Mouse (Mus musculus) limb, embryonic 14.5 days (tissue): Measurements from ENCODE around the gene Ugt1a5. TPM values are rescaled to one million over a fixed set of nuclear protein-coding genes. Genes with fewer than 3 reads are reported as not detected.

Source experiments
- ATAC-seq: fragments of 200-750 bp; cut with Nextera tagmentation; 2 replicates; pipeline ENCODE4 v1.8.0; 2017; ENCODE audit warnings: low read depth, moderate number of reproducible peaks, moderate TSS enrichment; ENCODE audit not compliant: low FRiP score
- DNase-seq: peaks from one replicate; pipeline ENCODE4 v3.0.0-alpha.2; 2015; ENCODE audit warnings: low spot score
- H3K27ac ChIP-seq: fragments of 300-500 bp; sonication (generic); replicated peaks from 2 replicates; pipeline ENCODE4 v1.5.1; 2014; ENCODE audit warnings: low read depth, mild to moderate bottlenecking, low read length, moderate library complexity, mixed read lengths
- H3K27me3 ChIP-seq: fragments of 300-500 bp; sonication (generic); 2 replicates; pipeline ENCODE4 v1.6.1; 2014; ENCODE audit warnings: low read length, mixed read lengths; ENCODE audit not compliant: control insufficient read depth, insufficient read depth
- H3K36me3 ChIP-seq: fragments of 300-500 bp; sonication (generic); 2 replicates; pipeline ENCODE4 v1.6.1; 2014; ENCODE audit warnings: mild to moderate bottlenecking, low read length, moderate library complexity, mixed read lengths; ENCODE audit not compliant: control insufficient read depth, insufficient read depth
- H3K4me1 ChIP-seq: fragments of 300-500 bp; sonication (generic); 2 replicates; pipeline ENCODE4 v1.6.1; 2014; ENCODE audit warnings: antibody characterized with exemption, low read length, mixed read lengths; ENCODE audit not compliant: control insufficient read depth, insufficient read depth
- H3K4me2 ChIP-seq: fragments of 300-500 bp; sonication (generic); replicated peaks from 2 replicates; pipeline ENCODE4 v1.6.1; 2014; ENCODE audit warnings: low read depth, mild to moderate bottlenecking, low read length, moderate library complexity; ENCODE audit not compliant: severe bottlenecking
- H3K4me3 ChIP-seq: fragments of 300-500 bp; sonication (generic); replicated peaks from 2 replicates; pipeline ENCODE4 v1.5.1; 2014; ENCODE audit warnings: low read length
- H3K9ac ChIP-seq: fragments of 300-500 bp; sonication (generic); 2 replicates; pipeline ENCODE4 v1.6.1; 2014; ENCODE audit warnings: mild to moderate bottlenecking, low read depth, low read length, moderate library complexity; ENCODE audit not compliant: severe bottlenecking
- H3K9me3 ChIP-seq: fragments of 300-500 bp; sonication (generic); 2 replicates; pipeline ENCODE4 v1.6.1; 2016; ENCODE audit warnings: low read length; ENCODE audit not compliant: control insufficient read depth
- POLR2A ChIP-seq: fragments of 200-500 bp; IDR thresholded peaks from 2 replicates; pipeline ENCODE4 v1.8.0; 2012; ENCODE audit warnings: inconsistent platforms, mild to moderate bottlenecking, moderate library complexity, borderline replicate concordance; ENCODE audit not compliant: insufficient read depth, insufficient read length; ENCODE audit errors: extremely low read depth
- WGBS: fragments of 180-500 bp; shearing (Covaris S2); extraction: QIAGEN DNeasy Blood & Tissue Kit; methylation state at CpG from one replicate; pipeline ENCODE4 v1.1.7; 2014; 5-methylcytosine and 5-hydroxymethylcytosine counted together
- polyA plus RNA-seq, 2 experiments: library from polyadenylated mRNA; depleted of rRNA in 1 of 2; stranded (reverse) in 1 of 2; unstranded in 1 of 2; fragments of >200 nt; fragmentation: Nextera tagmentation in 1 of 2; extraction: Ambion mirVana in 1 of 2; gene quantifications; 2 replicates each; pipeline versions ENCODE4 v1.2.1 to v1.2.3; 2012 to 2014

The Ugt1a5 gene
- polyA plus RNA-seq, 2 experiments = 0.08 TPM; not detected in 1

- H3K9me3 ChIP-seq = peaks cover 23% of the 10 kb centered on the region
- ATAC-seq = no peak
- WGBS = 84% methylated on average over 10 of the region's 10 CpGs
Observed at GRCm38 (mm10) chr1:88260604-88261377, 95.0 kb downstream of the Ugt1a5 start.

GRCm38 (mm10) chr1:88261706-88262105 lies 95.9 kb downstream of the Ugt1a5 start:
- Histone ChIP-seq H3K4me1 (no peaks in the 10 kb centered on the region), H3K27me3 (no peaks in the 10 kb centered on the region), H3K27ac (no peak overlapping the region), H3K9me3 (peaks cover 14% of the 10 kb centered on the region; the same call in 1 of the 2 replicates), H3K4me3 (no peak overlapping the region), H3K9ac (no peak overlapping the region), H3K4me2 (no peak overlapping the region), H3K36me3 (peaks cover 72% of the 10 kb centered on the region)
- ATAC-seq (no peak), DNase-seq (peak; percentile 63)
- WGBS = 84% methylated on average over 7 of the region's 7 CpGs
- no peak for TF ChIP-seq POLR2A

More at GRCm38 (mm10) chr1:88260604-88261377, 95.0 kb downstream of the Ugt1a5 start:
- no peak for DNase-seq
- no peaks in the 10 kb centered on the region for H3K27me3 ChIP-seq
- H3K4me1 ChIP-seq = no peaks in the 10 kb centered on the region
- TF ChIP-seq POLR2A = no peak
- H3K27ac ChIP-seq = no peak overlapping the region
- H3K9ac ChIP-seq = no peak overlapping the region
- no peak overlapping the region for H3K4me2 ChIP-seq
- peaks cover 63% of the 10 kb centered on the region for H3K36me3 ChIP-seq
- no peak overlapping the region for H3K4me3 ChIP-seq

- H3K27ac ChIP-seq = no peak overlapping the region
- no peak for TF ChIP-seq POLR2A
- no peak overlapping the region for H3K4me2 ChIP-seq
- H3K9me3 ChIP-seq = peaks cover 9% of the 10 kb centered on the region; the same call in 1 of the 2 replicates
- 79% methylated on average over 4 of the region's 4 CpGs for WGBS
- no peaks in the 10 kb centered on the region for H3K27me3 ChIP-seq
- peak; percentile 95 for DNase-seq
- H3K4me3 ChIP-seq = no peak overlapping the region
- no peak overlapping the region for H3K9ac ChIP-seq
- H3K4me1 ChIP-seq = no peaks in the 10 kb centered on the region
- peak; percentile 7; the same call in 1 of the 2 replicates for ATAC-seq
- peaks cover 77% of the 10 kb centered on the region for H3K36me3 ChIP-seq
Observed at GRCm38 (mm10) chr1:88262255-88262654, 96.4 kb downstream of the Ugt1a5 start.

GRCm38 (mm10) chr1:88262961-88263360 lies 97.1 kb downstream of the Ugt1a5 start:
- peaks cover 84% of the 10 kb centered on the region for H3K36me3 ChIP-seq
- TF ChIP-seq POLR2A = no peak
- no peak overlapping the region for H3K4me2 ChIP-seq
- no peak overlapping the region for H3K9ac ChIP-seq
- no peak overlapping the region for H3K4me3 ChIP-seq
- DNase-seq (no peak), ATAC-seq (no peak)
- H3K9me3 ChIP-seq = 0 out of 2 replicates have a peak, but pooled peaks cover 2% of the 10 kb centered on the region
- no peaks in the 10 kb centered on the region for H3K4me1 ChIP-seq
- 73% methylated on average over 6 of the region's 6 CpGs for WGBS
- H3K27me3 ChIP-seq = no peaks in the 10 kb centered on the region
- H3K27ac ChIP-seq = no peak overlapping the region

GRCm38 (mm10) chr1:88263778-88264177 lies 98.0 kb downstream of the Ugt1a5 start:
- H3K4me1 ChIP-seq = no peaks in the 10 kb centered on the region
- no peak for DNase-seq
- H3K9ac ChIP-seq = no peak overlapping the region
- ATAC-seq = no peak
- no peaks in the 10 kb centered on the region for H3K27me3 ChIP-seq
- no peak overlapping the region for H3K4me3 ChIP-seq
- TF ChIP-seq POLR2A = no peak
- no peaks in the 10 kb centered on the region for H3K9me3 ChIP-seq
- peaks cover 93% of the 10 kb centered on the region for H3K36me3 ChIP-seq
- WGBS = 91% methylated on average over 5 of the region's 5 CpGs
- no peak overlapping the region for H3K4me2 ChIP-seq
- no peak overlapping the region for H3K27ac ChIP-seq
